Mouse (Mus musculus): ENCODE results near the gene Zscan22. TPM values are rescaled to one million over a fixed set of nuclear protein-coding genes. Genes with fewer than 3 reads are reported as not detected.

The Zscan22 gene
- total and polyA plus RNA-seq, 3 experiments: 3.5 to 25.0 (median 4.5) TPM

DNA sequence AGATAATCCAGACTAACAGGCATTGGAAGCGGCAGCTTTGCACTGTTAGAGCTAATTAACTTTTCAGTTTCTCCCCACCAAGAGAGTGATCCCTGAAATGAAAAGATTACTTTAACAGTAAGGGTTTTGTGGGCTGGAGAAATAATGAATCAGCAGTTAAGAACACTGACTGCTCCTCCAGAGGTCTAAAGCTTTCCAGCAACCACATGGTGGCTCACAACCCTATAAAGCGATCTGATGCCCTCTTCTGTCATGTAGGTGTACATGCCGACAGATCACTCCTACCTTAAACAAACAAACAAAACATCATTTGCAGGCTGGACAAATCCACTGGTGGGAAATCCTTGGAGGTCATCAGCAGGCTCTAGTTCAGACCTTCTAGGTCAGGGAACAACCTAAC is 57.3 kb downstream of the Zscan22 start:
- Histone ChIP-seq H3K36me3 (replicated peaks) (no peaks in the 10 kb centered on the region), H3K27me3 (ENCODE audit: insufficient read depth, low read length) (peaks cover 6% of the 10 kb centered on the region), H3K4me3 (ENCODE audit: low read depth, low read length) (no peak overlapping the region), H3K9me3 (replicated peaks) (no peaks in the 10 kb centered on the region), H3K4me1 (ENCODE audit: insufficient read depth, low read depth, low read length) (peaks cover 4% of the 10 kb centered on the region)
- TF ChIP-seq TAL1 (conservative IDR thresholded peaks at IDR 0.05; ENCODE audit: low read depth, low read length) (no peak), CTCF (IDR thresholded peaks at IDR 0.05; ENCODE audit: low read depth, low read length) (no peak), POLR2AphosphoS5 (IDR thresholded peaks at IDR 0.05; ENCODE audit: insufficient replicate concordance, low read depth, low read length) (no peak)
- ATAC-seq (ENCODE audit: extremely low read depth, insufficient number of reproducible peaks, low FRiP score, poor library complexity, severe bottlenecking) (peak; percentile 34; the same call in 1 of the 2 replicates), DNase-seq (ENCODE audit: low spot score) (no peak)

GRCm38 (mm10) chr7:12957511-12957910 is 59.9 kb downstream of the Zscan22 start:
- DNase-seq (ENCODE audit: low spot score) (no peak), ATAC-seq (ENCODE audit: extremely low read depth, insufficient number of reproducible peaks, low FRiP score, poor library complexity, severe bottlenecking) (no peak)
- Histone ChIP-seq H3K4me1 (ENCODE audit: insufficient read depth, low read depth, low read length) (peaks cover 7% of the 10 kb centered on the region), H3K9me3 (replicated peaks) (no peaks in the 10 kb centered on the region), H3K4me3 (ENCODE audit: low read depth, low read length) (no peak overlapping the region), H3K27me3 (ENCODE audit: insufficient read depth, low read length) (peaks cover 6% of the 10 kb centered on the region), H3K36me3 (replicated peaks) (no peaks in the 10 kb centered on the region)
- TF ChIP-seq POLR2AphosphoS5 (IDR thresholded peaks at IDR 0.05; ENCODE audit: insufficient replicate concordance, low read depth, low read length) (no peak), CTCF (IDR thresholded peaks at IDR 0.05; ENCODE audit: low read depth, low read length) (no peak), GATA1 (IDR thresholded peaks at IDR 0.05; ENCODE audit: borderline replicate concordance, low read length) (no peak)

Other genes starting within 250 kb of the Zscan22 start
- not detected in 2 replicates for gene Vmn2r55, start 212.8 kb upstream of the Zscan22 start, total RNA-seq (2014; fragmentation: Nextera tagmentation)
- 0.06 TPM in 1 of 2 replicates, not detected in the other for gene Vmn2r55, start 212.8 kb upstream of the Zscan22 start, total RNA-seq (2017)
- not detected in 2 replicates for gene Vmn2r55, start 212.8 kb upstream of the Zscan22 start, polyA plus RNA-seq (2012)
- not detected in 2 replicates for gene Vmn2r56, start 162.8 kb upstream of the Zscan22 start, total RNA-seq (2014; fragmentation: Nextera tagmentation)
- gene Vmn2r56, start 162.8 kb upstream of the Zscan22 start, total RNA-seq (2017): 0.06 and 0.11 TPM in 2 replicates
- gene Vmn2r56, start 162.8 kb upstream of the Zscan22 start, polyA plus RNA-seq (2012): not detected in 2 replicates
- not detected in 2 replicates for gene Zscan18, start 94.2 kb upstream of the Zscan22 start, total RNA-seq (2014; fragmentation: Nextera tagmentation)
- 0.12 and 0.22 TPM in 2 replicates for gene Zscan18, start 94.2 kb upstream of the Zscan22 start, total RNA-seq (2017)
- not detected in 2 replicates for gene Zscan18, start 94.2 kb upstream of the Zscan22 start, polyA plus RNA-seq (2012)
- 25.6 and 27.4 TPM in 2 replicates for gene Zfp329, start 79.0 kb upstream of the Zscan22 start, total RNA-seq (2014; fragmentation: Nextera tagmentation)
- gene Zfp329, start 79.0 kb upstream of the Zscan22 start, total RNA-seq (2017): 15.5 and 22.2 TPM in 2 replicates
- 0.27 and 0.33 TPM in 2 replicates for gene Zfp329, start 79.0 kb upstream of the Zscan22 start, polyA plus RNA-seq (2012)
- gene Zfp110, start 63.1 kb upstream of the Zscan22 start, total RNA-seq (2014; fragmentation: Nextera tagmentation): 53.1 and 62.7 TPM in 2 replicates
- 58.4 and 59.9 TPM in 2 replicates for gene Zfp110, start 63.1 kb upstream of the Zscan22 start, total RNA-seq (2017)
- gene Zfp110, start 63.1 kb upstream of the Zscan22 start, polyA plus RNA-seq (2012): 2.5 and 3.2 TPM in 2 replicates
- 8.3 and 9.3 TPM in 2 replicates for gene Zfp128, start 16.6 kb upstream of the Zscan22 start, total RNA-seq (2014; fragmentation: Nextera tagmentation)
- 3.8 and 4.5 TPM in 2 replicates for gene Zfp128, start 16.6 kb upstream of the Zscan22 start, total RNA-seq (2017)
- gene Zfp128, start 16.6 kb upstream of the Zscan22 start, polyA plus RNA-seq (2012): 0.61 and 0.72 TPM in 2 replicates
- 1,720 and 1,839 TPM in 2 replicates for gene Rps5, start 24.5 kb downstream of the Zscan22 start, total RNA-seq (2014; fragmentation: Nextera tagmentation)
- 880 and 1,074 TPM in 2 replicates for gene Rps5, start 24.5 kb downstream of the Zscan22 start, total RNA-seq (2017)
- gene Rps5, start 24.5 kb downstream of the Zscan22 start, polyA plus RNA-seq (2012): 1,806 and 2,694 TPM in 2 replicates
- gene Rnf225, start 29.6 kb downstream of the Zscan22 start, total RNA-seq (2014; fragmentation: Nextera tagmentation): 0.29 and 0.98 TPM in 2 replicates
- gene Rnf225, start 29.6 kb downstream of the Zscan22 start, total RNA-seq (2017): 0.76 and 0.81 TPM in 2 replicates
- 1.0 and 1.3 TPM in 2 replicates for gene Rnf225, start 29.6 kb downstream of the Zscan22 start, polyA plus RNA-seq (2012)
- 3.7 and 5.9 TPM in 2 replicates for gene Zfp324, start 68.0 kb downstream of the Zscan22 start, total RNA-seq (2014; fragmentation: Nextera tagmentation)
- gene Zfp324, start 68.0 kb downstream of the Zscan22 start, total RNA-seq (2017): 6.2 and 7.0 TPM in 2 replicates
- 2.4 and 2.7 TPM in 2 replicates for gene Zfp324, start 68.0 kb downstream of the Zscan22 start, polyA plus RNA-seq (2012)
- gene Zfp446, start 80.0 kb downstream of the Zscan22 start, total RNA-seq (2014; fragmentation: Nextera tagmentation): 5.9 and 6.1 TPM in 2 replicates
- gene Zfp446, start 80.0 kb downstream of the Zscan22 start, total RNA-seq (2017): 3.7 and 4.0 TPM in 2 replicates
- 4.1 and 4.6 TPM in 2 replicates for gene Zfp446, start 80.0 kb downstream of the Zscan22 start, polyA plus RNA-seq (2012)
- gene Slc27a5, start 100.4 kb downstream of the Zscan22 start, total RNA-seq (2014; fragmentation: Nextera tagmentation): not detected in 2 replicates
- 0.12 and 0.22 TPM in 2 replicates for gene Slc27a5, start 100.4 kb downstream of the Zscan22 start, total RNA-seq (2017)
- not detected in 2 replicates for gene Slc27a5, start 100.4 kb downstream of the Zscan22 start, polyA plus RNA-seq (2012)
- 324 and 384 TPM in 2 replicates for gene Trim28, start 101.3 kb downstream of the Zscan22 start, total RNA-seq (2014; fragmentation: Nextera tagmentation)
- gene Trim28, start 101.3 kb downstream of the Zscan22 start, total RNA-seq (2017): 506 and 524 TPM in 2 replicates
- gene Trim28, start 101.3 kb downstream of the Zscan22 start, polyA plus RNA-seq (2012): 193 and 221 TPM in 2 replicates
- 9.6 and 12.6 TPM in 2 replicates for gene Zbtb45, start 112.2 kb downstream of the Zscan22 start, total RNA-seq (2014; fragmentation: Nextera tagmentation)
- 8.7 and 9.0 TPM in 2 replicates for gene Zbtb45, start 112.2 kb downstream of the Zscan22 start, total RNA-seq (2017)
- gene Zbtb45, start 112.2 kb downstream of the Zscan22 start, polyA plus RNA-seq (2012): 99.1 and 126 TPM in 2 replicates
- gene Chmp2a, start 137.0 kb downstream of the Zscan22 start, total RNA-seq (2014; fragmentation: Nextera tagmentation): 148 and 163 TPM in 2 replicates
- 178 and 188 TPM in 2 replicates for gene Chmp2a, start 137.0 kb downstream of the Zscan22 start, total RNA-seq (2017)
- gene Chmp2a, start 137.0 kb downstream of the Zscan22 start, polyA plus RNA-seq (2012): 141 and 289 TPM in 2 replicates
- gene Ube2m, start 140.5 kb downstream of the Zscan22 start, total RNA-seq (2014; fragmentation: Nextera tagmentation): 250 and 290 TPM in 2 replicates
- 151 and 162 TPM in 2 replicates for gene Ube2m, start 140.5 kb downstream of the Zscan22 start, total RNA-seq (2017)
- gene Ube2m, start 140.5 kb downstream of the Zscan22 start, polyA plus RNA-seq (2012): 150 and 170 TPM in 2 replicates
- gene Mzf1, start 156.9 kb downstream of the Zscan22 start, total RNA-seq (2014; fragmentation: Nextera tagmentation): not detected in 2 replicates
- 0.17 and 0.22 TPM in 2 replicates for gene Mzf1, start 156.9 kb downstream of the Zscan22 start, total RNA-seq (2017)
- gene Mzf1, start 156.9 kb downstream of the Zscan22 start, polyA plus RNA-seq (2012): 0.07 and 0.11 TPM in 2 replicates
- gene Vmn1r85, start 197.4 kb downstream of the Zscan22 start, total RNA-seq (2014; fragmentation: Nextera tagmentation): not detected in 2 replicates
- gene Vmn1r85, start 197.4 kb downstream of the Zscan22 start, total RNA-seq (2017): under 0.01 and 0.44 TPM in 2 replicates
- gene Vmn1r85, start 197.4 kb downstream of the Zscan22 start, polyA plus RNA-seq (2012): not detected in 2 replicates
- not detected in 2 replicates for gene Vmn1r86, start 222.1 kb downstream of the Zscan22 start, total RNA-seq (2014; fragmentation: Nextera tagmentation)
- gene Vmn1r86, start 222.1 kb downstream of the Zscan22 start, total RNA-seq (2017): 0.06 and 0.11 TPM in 2 replicates
- gene Vmn1r86, start 222.1 kb downstream of the Zscan22 start, polyA plus RNA-seq (2012): not detected in 2 replicates
- not detected in 2 replicates for gene Vmn1r87, start 242.3 kb downstream of the Zscan22 start, total RNA-seq (2014; fragmentation: Nextera tagmentation)
- gene Vmn1r87, start 242.3 kb downstream of the Zscan22 start, total RNA-seq (2017): 0.12 and 0.60 TPM in 2 replicates
- not detected in 2 replicates for gene Vmn1r87, start 242.3 kb downstream of the Zscan22 start, polyA plus RNA-seq (2012)